Mouse (Mus musculus) gastrocnemius, postnatal 36 days (tissue): ENCODE results near the gene Wnt9a. TPM values are rescaled to one million over a fixed set of nuclear protein-coding genes. Genes with fewer than 3 reads are reported as not detected.
"Not testable (repeated sequence)": the region's sequence is repeated elsewhere in the genome, so short reads cannot be mapped to it uniquely, and the experiment has no call there.

Experiments used
- DNase-seq, 2 experiments: peaks; one replicate each; pipeline ENCODE4 v3.0.0; 2022
- intact Hi-C: fragments of 180-260 bp; cut with DNase I; formaldehyde crosslinking; loops from one replicate; pipeline ENCODE4 v1.15.1; 2025
- total RNA-seq, 2 experiments: library from RNA; stranded (reverse); gene quantifications; 2 replicates each; pipeline ENCODE4 v1.2.3; 2021

Wnt9a gene
- total RNA-seq, 2 experiments from 2014 or later: 8.4 to 9.5 TPM

GRCm38 (mm10) chr11:59331167-59331869 is 24.6 kb downstream of the Wnt9a start:
- no peak for DNase-seq
- intact Hi-C loops: no loop called here

- DNase-seq: no peak
- intact Hi-C loops: no loop called here
Observed at GRCm38 (mm10) chr11:59332938-59333337, 26.2 kb downstream of the Wnt9a start.

DNA sequence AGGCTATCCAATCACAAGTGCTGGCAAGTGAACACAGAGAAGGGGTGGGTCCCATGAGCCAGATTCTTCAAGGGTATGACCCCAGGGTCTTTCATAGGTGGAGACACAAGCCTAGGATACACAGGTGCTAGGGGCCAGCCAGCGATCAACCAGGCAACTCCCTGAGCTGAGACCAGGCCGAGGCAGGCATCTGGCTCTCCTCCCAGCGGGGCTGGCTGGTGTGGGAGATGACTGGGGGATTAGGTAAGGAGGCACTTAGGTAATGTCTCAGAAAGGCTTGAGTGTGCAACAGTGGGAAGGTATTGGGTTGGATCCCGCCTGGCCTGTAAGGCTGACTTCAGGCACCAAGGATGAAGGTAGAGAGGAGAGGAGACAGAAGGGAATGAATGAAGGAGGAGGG is 28.4 kb downstream of the Wnt9a start:
- intact Hi-C loops: no loop called here

DNA sequence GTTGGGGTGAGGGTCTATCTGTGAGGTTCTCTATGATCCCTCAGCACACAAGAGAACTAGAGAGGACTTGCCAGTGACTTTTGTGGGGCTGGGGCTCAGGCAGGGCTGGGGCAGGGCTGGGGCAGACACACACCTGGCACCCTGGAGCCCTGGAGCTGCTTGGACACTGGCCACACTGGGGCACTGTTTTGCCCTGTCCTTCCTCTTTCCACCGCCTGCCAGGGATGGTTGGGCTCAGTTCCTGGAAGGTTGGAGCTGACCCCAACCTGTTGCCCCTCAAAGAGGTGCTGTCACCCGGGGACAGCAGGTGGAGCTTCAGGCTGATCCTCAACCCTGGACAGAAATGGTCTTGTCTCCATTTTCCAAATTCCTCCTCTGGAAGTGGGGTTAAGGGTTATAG is 29.2 kb downstream of the Wnt9a start:
- intact Hi-C loops: no loop called here
- no peak for DNase-seq

More for the DNA sequence above, 28.4 kb downstream of the Wnt9a start:
- no peak for DNase-seq

DNA sequence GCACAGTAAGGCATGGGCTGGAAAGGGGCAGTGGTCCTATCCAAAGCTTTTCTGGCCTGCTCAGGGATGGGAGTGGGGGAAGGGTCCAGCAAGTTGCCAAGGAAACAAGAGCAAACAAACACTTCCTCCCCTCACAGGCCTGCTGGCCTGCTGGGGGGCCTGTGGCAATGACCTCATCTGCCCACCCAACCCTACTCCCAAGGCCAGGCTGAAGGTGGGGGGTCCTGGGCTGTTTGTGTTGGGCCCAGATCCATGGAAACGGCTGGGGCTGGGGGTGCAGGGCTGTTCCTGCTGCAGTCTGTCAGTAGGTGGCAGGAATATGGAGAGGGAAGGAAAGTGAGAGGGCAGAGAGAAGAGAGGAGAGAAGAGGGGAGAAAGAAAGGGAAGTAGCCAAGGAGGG is 29.7 kb downstream of the Wnt9a start:
- intact Hi-C loops: no loop called here
- no peak for DNase-seq

- no peak for DNase-seq
- intact Hi-C loops: no loop called here
Observed at GRCm38 (mm10) chr11:59337955-59338735, 31.4 kb downstream of the Wnt9a start.

DNA sequence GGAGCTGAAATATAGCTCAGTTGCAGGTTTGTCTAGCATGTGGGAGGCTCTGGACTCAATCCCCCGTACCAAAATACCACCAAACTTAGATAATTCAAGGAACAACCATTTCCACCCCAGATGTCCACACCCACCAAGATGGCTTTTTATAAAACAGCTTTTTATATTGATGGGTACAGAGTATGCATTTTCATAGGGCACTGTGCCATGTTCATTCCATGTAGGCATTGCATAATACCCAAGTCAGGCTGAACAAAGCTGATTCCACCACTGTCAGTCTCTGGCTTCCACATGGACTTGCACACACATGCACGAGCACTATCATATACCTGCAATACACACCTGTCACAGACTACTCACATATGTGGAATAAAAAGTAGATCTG is 32.0 kb downstream of the Wnt9a start:
- no peak for DNase-seq
- intact Hi-C loops: no loop called here

DNA sequence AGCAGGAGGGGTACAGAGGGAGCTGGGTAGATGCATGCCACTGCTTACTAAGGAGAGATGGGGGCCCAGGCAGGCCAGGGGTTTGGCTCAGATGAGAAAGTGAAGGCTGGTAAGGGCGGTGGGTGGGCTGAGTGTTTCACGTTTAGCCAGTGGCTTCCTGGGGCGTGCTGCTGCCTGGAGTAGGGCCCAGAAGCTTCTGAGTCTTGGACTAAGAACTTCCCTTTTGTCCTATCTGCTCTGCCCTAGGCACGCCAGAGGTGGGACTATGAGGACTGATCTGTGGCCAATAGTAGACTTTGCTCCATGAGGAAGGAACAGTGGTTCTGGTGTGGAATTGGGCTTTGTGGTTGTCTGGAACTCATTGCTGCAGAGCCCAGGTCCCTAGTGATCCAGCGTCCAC is 36.2 kb downstream of the Wnt9a start:
- intact Hi-C loops: no loop called here
- DNase-seq: no peak

- intact Hi-C loops: loop anchor here (5.0 kb wide), 1 partner anchor 39 kb away; the partner anchor contains the start of gene Wnt9a
- DNase-seq: peak; percentile 60 to 65
Observed at GRCm38 (mm10) chr11:59346166-59346910, 39.6 kb downstream of the Wnt9a start.

DNA sequence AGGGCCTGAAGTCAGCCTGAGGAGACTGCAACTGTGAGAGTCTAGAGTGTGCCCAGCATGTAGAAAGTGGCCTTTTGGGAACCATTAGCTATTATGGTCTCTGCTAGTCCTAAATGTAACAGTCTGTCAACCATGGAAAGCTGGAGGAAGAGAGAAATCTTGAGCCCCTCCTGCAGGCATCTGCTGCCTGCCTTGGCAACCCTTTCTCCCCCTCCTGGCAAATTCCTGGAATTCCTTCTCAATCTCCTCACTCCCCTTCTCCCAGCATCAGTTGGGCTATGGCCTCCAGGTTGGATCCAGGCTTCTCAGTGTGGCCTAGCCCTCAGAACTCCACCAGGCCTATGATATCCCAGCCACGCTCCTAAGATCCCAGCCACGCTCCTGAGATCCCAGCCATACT is 43.6 kb downstream of the Wnt9a start:
- no peak for DNase-seq
- intact Hi-C loops: no loop called here

GRCm38 (mm10) chr11:59354793-59355192 is 48.1 kb downstream of the Wnt9a start:
- intact Hi-C loops: no loop called here

DNA sequence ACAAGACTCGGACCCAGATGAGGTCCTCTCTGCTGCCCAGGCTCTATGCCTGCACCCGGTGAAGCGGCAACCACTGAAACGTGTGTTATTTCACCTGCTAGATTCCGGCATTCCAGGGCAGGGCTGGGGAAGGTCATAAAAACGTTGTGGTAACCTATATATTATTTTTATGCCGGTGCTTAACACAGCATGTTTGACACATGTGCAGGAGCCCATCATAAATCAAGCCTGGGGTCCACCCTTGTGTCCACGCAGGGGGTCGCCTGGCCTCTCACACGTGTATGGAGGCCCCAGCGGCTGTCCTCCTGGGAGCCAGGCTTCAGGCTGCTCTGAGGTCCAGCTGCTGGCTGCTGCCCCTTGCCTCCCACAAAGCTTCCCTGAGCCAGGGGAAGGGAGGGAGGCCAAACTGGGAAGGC is 50.2 kb downstream of the Wnt9a start:
- DNase-seq: no peak
- intact Hi-C loops: no loop called here

More at GRCm38 (mm10) chr11:59354793-59355192, 48.1 kb downstream of the Wnt9a start:
- DNase-seq: no peak

DNA sequence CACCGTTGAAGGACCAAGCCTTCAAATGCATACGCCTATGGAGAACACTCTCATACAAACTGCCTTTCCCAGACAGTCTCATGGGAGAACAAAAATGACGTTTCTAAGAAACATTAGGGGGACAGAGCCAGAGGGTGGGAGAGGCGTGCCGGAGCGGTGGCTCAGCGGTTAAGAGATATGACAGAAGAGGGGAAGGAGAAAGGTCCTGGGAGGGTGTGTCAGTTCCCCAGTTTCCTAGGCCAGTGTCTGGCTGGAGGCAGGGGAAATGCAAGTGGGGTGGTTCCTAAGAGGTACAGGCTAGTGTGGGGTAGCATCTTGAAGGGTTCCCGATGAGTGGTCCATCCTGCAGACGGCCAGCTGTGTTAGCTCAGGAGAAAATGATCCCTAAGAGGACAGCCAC is 54.6 kb downstream of the Wnt9a start:
- no peak for DNase-seq
- intact Hi-C loops: no loop called here

DNA sequence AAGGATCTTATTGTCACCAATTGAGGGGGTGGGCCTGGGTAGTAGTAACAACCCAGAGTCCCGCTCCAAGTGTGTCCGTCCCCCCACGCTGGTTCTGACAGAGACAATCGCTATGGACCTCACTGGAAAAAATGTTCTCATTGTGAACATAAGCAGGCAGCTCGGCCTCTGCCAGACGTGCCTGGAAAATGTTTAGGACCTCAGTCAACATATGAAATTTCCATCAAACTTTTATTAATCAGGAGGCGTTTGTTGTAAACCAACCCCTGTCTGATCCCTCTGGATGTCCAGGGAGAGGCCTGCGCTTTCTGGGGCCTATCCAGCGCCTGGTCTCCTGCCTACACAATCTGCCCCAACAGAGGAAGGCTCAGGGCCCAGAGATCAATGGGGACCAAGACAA is 57.3 kb downstream of the Wnt9a start:
- DNase-seq: no peak
- intact Hi-C loops: no loop called here

- DNase-seq: no peak
- intact Hi-C loops: no loop called here
Observed at GRCm38 (mm10) chr11:59364417-59364816, 57.7 kb downstream of the Wnt9a start.

- intact Hi-C loops: no loop called here
- DNase-seq: no peak
Observed at GRCm38 (mm10) chr11:59366031-59366430, 59.3 kb downstream of the Wnt9a start.

DNA sequence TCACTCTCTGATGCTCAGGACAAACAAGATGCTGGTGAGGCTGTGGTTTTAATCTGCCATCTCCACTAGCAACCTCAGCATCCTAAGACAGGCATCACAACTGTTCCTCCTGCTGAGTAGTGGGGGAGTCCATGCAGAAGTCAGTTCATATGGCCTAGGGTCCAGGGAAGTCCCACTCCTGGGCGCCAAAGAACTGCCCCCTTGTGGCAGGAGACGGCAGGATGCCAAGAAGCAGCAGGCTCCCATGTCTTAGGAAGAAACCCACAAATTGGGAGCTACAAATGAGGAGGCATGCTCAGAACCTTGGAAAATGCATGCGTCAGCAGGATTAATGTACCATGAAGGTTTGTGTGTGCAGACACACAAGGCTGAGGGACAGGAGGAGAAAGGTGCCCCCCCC is 59.9 kb downstream of the Wnt9a start:
- DNase-seq: no peak
- intact Hi-C loops: no loop called here

- intact Hi-C loops: not testable (repeated sequence)
Observed at GRCm38 (mm10) chr11:59367955-59368354, 61.2 kb downstream of the Wnt9a start.

DNA sequence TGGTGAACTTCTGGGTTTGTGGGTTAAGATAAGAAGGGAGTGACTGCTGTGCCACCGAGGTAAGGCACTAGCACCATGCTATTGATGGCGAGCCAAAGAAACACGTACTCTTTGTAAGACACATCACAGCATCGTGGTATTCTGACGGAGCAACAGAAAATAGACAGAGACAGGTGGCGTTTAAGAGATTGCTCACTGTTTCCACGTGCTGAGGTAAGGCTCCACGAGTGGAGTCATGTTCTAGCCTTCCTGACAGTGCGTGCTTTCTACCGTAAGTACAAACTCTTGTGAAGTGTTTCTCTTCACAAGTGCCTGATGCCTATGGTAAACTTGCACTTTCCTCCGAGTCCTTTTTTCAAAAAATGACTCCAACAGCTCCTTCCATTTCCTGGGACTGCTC is 63.1 kb downstream of the Wnt9a start:
- DNase-seq: no peak
- intact Hi-C loops: no loop called here

More at GRCm38 (mm10) chr11:59367955-59368354, 61.2 kb downstream of the Wnt9a start:
- DNase-seq: not testable (repeated sequence)

DNA sequence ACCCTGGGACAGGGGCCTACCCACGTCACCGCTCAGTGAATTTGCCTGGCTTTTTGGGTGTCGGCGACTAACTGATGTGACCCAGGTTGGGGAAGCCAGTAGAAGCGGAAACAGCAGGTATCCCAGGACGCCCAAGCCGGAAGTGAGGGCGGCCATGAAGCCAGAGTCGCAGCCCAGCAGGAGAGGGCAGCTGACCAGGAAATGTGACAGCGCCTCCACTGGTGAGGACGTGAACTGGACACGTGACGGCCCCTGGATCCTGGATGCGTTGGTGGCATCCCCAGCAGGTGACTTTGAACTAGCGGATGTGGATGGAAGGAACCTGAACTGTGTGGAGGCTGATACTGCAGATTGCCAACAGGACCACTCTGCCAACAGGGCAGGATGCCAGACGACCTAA is 68.7 kb downstream of the Wnt9a start, which contains the start of gene Prss38:
Prss38 (minus strand) TSS at position 183 of the 400 bp plus-strand sequence.
- DNase-seq: no peak
- intact Hi-C loops: no loop called here

- intact Hi-C loops: no loop called here
- no peak for DNase-seq
Observed at GRCm38 (mm10) chr11:59377999-59378398, 71.3 kb downstream of the Wnt9a start.
